Mouse (Mus musculus) cerebellum, adult 8-10 months (tissue): Measurements from ENCODE around the gene Sec63.

Source experiments
- DNase-seq: peaks from one replicate; pipeline ENCODE4 v3.0.0; 2022

The Sec63 gene

DNA sequence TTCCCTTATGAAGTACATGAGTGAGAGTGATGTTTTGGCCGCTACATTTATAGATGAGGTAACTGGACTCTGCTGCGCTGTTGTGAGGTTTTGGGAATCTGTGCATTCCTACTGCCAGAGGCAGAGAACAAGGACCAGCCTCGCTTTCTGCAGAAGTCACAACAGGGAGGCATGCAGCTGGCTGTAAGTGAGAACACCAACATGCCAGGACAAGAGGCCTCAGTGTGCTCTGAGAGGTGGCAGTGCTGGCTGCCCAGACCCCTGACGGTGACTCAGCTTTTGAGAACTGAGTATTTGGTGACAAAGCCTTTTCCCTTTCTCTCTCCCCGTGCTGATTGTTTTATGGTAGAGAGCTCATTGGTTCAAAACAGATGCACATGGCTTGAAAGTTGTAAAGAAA, 103.4 kb downstream of the Sec63 start:
- DNase-seq = no peak

GRCm38 (mm10) chr10:42868416-42868815, 107.1 kb downstream of the Sec63 start:
- DNase-seq = no peak

- no peak for DNase-seq
Measured at GRCm38 (mm10) chr10:42869467-42869866, 108.2 kb downstream of the Sec63 start.

- DNase-seq = no peak
Measured at GRCm38 (mm10) chr10:42872269-42873010, 111.1 kb downstream of the Sec63 start.

- DNase-seq = no peak
Measured at GRCm38 (mm10) chr10:42873077-42873595, 111.8 kb downstream of the Sec63 start.

DNA sequence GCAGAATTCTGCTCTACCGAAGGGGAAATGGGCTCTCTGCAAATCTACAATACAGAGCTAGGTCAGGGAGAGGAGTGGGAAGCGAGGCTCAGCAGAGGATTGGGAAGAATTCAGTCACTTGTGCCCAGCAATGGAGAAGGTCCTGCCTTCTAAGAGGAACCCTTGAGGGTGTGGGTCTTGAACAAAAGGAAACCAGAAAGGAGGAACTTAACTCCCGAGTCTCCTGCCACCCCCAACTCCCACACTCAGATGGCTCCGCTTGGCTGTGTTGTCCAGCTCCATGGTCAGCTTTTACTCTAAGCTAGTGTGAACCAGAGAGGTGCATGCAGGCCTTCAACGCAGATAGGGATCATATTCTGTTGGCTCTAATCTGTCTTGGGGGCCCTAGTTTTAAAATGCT, 114.9 kb downstream of the Sec63 start:
- no peak for DNase-seq

- DNase-seq = no peak
Measured at GRCm38 (mm10) chr10:42879269-42879681, 118.0 kb downstream of the Sec63 start.

DNA sequence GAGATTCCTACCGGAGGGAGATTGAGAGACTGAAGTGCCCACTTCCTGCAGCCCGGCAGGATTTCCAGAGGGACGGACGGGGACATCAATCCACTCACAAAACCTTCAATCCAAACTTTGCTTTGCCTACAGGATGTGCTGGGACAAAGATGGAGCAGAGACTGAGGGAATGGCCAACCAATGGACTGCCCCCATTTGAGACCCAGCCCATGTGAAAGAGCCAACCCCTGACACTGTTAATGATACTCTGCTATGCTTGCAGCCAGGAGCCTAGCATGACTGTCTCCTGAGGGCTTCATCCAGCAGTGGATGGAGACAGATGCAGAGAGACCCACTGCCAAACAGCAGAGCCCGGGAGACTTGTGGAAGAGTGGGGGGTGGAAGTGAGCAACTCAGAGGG, 118.4 kb downstream of the Sec63 start:
- DNase-seq = no peak
